Mouse (Mus musculus) brain, adult 10 weeks (tissue): ENCODE data around the gene Hist1h2ae. TPM values are rescaled to one million over a fixed set of nuclear protein-coding genes. Genes with fewer than 3 reads are reported as not detected.

Experiments used
- polyA plus RNA-seq: library from polyadenylated mRNA; stranded (reverse); fragments of 350-450 nt; fragmentation: Illumina TruSeq; extraction: RNeasy Lipid Tissue Mini Kit (QIAGEN cat#74804); gene quantifications from one replicate; pipeline ENCODE4 v1.2.3, GENCODE M21; 2015; ENCODE audit warnings: low read depth, low replicate concordance

Hist1h2ae gene
- not detected for polyA plus RNA-seq

GRCm38 (mm10) chr13:23571022-23571503 lies at the start of gene Hist1h2ae, which contains the start of gene Hist1h2bg:
Hist1h2ae (minus strand) TSS chr13:23571220.
Hist1h2bg (plus strand) TSS chr13:23571396.

GRCm38 (mm10) chr13:23581408-23582218 lies 10.6 kb upstream of the Hist1h2ae start, which contains the start of gene Hist1h4d:
Hist1h4d (plus strand) TSS chr13:23581598.

GRCm38 (mm10) chr13:23575271-23575851 lies 4.3 kb upstream of the Hist1h2ae start, which contains the start of gene Hist1h3d:
Hist1h3d (plus strand) TSS chr13:23575763.

DNA sequence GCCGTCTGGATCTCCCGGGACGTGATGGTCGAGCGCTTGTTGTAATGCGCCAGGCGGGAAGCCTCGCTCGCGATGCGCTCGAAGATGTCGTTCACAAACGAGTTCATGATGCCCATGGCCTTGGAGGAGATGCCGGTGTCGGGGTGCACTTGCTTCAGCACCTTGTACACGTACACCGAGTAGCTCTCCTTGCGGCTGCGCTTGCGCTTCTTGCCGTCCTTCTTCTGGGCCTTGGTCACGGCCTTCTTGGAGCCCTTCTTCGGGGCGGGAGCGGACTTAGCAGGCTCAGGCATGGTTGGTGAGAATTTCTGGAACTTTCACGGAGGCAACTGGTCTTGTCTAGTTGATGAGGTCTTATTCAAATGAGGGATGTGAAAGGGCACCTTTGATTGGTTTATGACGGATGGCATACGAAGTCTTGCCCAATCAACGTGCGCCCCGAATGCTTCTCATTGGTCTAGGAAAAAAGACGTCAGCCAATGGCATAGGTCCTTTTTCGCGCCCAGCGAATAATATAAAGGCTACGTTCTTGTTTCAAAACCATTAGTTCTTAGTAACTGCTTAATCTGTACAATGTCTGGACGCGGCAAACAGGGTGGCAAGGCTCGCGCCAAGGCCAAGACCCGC lies 3.0 kb upstream of the Hist1h2ae start, which contains the start of the genes Hist1h2bf and Hist1h2ad:
Hist1h2bf (minus strand) TSS at position 299 of the 627 bp plus-strand sequence.
Hist1h2ad (plus strand) TSS at position 484 of the 627 bp plus-strand sequence.

DNA sequence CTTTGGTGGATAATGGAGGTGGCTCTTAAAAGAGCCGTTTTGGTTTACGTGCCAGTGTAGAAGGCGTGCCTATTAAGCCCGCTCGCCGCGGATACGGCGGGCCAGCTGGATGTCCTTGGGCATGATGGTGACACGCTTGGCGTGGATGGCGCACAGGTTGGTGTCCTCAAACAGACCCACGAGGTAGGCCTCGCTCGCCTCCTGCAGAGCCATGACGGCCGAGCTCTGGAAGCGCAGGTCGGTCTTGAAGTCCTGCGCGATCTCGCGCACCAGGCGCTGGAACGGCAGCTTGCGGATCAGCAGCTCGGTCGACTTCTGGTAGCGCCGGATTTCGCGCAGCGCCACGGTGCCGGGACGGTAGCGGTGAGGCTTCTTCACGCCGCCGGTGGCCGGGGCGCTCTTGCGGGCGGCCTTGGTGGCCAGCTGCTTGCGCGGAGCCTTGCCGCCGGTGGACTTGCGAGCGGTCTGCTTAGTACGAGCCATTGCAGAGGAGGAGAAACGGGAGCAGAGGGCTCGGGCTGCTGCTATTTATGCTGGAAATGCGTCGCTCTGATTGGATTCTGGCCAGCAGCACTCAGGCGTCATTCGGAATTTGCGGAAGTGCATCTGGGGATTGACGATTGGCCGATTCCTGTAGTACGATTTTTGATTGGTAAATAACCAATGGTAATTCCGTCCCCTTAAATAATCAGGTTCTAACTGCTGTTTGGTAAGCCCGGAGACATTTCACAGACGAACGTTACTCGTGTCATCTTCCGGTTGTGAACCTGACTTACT lies 8.9 kb downstream of the Hist1h2ae start, which contains the start of gene Hist1h3e:
Hist1h3e (minus strand) TSS at position 487 of the 777 bp plus-strand sequence.

DNA sequence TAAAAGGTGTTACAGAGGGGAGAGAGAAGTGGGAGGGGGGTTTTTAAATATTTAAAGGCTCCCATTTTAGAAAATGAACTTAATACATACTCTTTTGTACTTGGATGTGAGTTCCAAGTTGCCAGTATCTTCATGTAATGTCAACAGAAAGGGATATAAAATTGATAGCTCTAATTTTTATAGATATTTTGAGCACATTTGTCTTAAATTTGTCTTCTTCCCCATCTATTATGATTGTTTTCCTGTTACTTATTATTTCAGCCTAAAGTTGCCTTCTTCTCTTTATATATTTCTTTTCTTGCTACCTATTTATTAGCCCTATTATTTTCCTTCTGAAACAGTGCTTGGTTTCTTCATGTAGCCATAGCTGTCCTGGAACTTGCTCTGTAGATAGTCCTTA lies 18.1 kb downstream of the Hist1h2ae start, which contains the start of gene Hist1h1d:
Hist1h1d (plus strand) TSS at position 301 of the 400 bp plus-strand sequence.

GRCm38 (mm10) chr13:23551146-23551834 lies 19.7 kb downstream of the Hist1h2ae start, which contains the start of gene Hist1h4f:
Hist1h4f (minus strand) TSS chr13:23551648.

DNA sequence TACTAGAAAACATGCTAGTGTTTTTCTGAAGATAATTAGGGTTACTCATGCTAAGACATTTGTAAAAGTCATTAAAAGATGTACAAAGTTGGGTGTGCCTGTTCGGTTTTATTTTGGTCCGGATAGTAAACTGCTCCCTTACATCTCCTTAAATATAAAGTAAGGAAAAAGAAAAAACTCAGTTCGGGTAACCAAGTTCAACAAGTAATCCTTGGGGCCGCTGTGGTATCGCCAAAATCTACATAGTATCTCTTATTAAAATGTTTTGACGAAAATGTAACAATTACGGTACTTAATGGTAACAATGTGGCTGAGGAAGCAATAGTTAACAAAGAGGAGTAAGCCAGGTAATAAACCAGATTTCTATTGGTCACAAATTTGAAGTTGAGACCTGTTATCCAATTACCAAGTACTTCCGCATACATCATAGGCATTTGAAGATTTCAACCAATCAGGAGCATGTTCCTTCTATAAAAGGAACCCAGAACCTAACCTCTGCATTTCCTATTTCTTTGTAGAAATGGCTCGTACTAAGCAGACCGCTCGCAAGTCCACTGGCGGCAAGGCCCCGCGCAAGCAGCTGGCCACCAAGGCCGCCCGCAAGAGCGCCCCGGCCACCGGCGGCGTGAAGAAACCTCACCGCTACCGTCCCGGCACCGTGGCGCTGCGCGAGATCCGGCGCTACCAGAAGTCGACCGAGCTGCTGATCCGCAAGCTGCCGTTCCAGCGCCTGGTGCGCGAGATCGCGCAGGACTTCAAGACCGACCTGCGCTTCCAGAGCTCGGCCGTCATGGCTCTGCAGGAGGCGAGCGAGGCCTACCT lies 26.8 kb downstream of the Hist1h2ae start, which contains the start of gene Hist1h3f:
Hist1h3f (plus strand) TSS at position 88 of the 822 bp plus-strand sequence.

DNA sequence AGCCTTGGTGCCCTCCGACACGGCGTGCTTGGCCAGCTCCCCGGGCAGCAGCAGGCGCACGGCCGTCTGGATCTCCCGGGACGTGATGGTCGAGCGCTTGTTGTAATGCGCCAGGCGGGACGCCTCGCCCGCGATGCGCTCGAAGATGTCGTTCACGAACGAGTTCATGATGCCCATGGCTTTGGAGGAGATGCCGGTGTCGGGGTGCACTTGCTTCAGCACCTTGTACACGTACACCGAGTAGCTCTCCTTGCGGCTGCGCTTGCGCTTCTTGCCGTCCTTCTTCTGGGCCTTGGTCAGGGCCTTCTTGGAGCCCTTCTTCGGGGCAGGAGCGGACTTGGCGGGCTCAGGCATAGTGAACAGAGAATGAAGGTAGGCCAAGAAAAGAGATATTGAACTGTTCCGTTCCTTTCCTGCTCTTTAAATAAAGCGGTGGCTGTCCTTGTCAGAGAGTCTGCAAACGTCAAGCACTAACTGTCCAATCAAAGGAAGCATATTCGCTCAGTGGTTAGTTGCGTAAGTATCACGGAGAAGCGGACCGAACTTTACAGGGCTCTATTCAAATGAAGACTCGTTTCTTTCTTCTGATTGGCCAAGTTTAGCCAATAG lies 27.9 kb downstream of the Hist1h2ae start, which contains the start of gene Hist1h2bh:
Hist1h2bh (minus strand) TSS at position 394 of the 609 bp plus-strand sequence.

GRCm38 (mm10) chr13:23535137-23536075 lies 35.6 kb downstream of the Hist1h2ae start, which contains the start of gene Hist1h3g:
Hist1h3g (plus strand) TSS chr13:23535422.

DNA sequence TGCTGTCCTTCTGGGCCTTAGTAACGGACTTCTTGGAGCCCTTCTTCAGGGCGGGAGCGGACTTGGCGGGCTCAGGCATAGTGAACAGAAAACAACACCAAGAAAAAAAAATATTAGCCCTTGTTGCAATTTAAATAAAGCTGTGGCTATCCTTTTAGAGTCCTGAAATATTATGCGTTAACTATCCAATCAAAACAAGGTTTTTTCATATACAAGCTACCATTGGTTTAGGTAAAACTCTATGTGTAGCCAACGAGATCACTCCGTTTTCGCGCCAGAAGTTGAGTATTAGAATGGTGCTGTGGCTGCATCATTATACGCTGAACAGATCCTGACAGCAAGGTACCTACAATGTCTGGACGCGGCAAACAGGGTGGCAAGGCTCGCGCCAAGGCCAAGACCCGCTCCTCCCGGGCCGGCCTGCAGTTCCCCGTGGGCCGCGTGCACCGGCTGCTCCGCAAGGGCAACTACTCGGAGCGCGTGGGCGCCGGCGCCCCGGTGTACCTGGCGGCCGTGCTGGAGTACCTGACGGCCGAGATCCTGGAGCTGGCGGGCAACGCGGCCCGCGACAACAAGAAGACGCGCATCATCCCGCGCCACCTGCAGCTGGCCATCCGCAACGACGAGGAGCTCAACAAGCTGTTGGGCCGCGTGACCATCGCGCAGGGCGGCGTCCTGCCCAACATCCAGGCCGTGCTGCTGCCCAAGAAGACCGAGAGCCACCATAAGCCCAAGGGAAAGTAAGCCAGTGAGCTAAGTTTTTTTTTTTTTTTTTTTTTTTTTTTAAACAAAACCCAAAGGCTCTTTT lies 37.3 kb downstream of the Hist1h2ae start, which contains the start of gene Hist1h2af:
Hist1h2af (plus strand) TSS at position 347 of the 808 bp plus-strand sequence.

DNA sequence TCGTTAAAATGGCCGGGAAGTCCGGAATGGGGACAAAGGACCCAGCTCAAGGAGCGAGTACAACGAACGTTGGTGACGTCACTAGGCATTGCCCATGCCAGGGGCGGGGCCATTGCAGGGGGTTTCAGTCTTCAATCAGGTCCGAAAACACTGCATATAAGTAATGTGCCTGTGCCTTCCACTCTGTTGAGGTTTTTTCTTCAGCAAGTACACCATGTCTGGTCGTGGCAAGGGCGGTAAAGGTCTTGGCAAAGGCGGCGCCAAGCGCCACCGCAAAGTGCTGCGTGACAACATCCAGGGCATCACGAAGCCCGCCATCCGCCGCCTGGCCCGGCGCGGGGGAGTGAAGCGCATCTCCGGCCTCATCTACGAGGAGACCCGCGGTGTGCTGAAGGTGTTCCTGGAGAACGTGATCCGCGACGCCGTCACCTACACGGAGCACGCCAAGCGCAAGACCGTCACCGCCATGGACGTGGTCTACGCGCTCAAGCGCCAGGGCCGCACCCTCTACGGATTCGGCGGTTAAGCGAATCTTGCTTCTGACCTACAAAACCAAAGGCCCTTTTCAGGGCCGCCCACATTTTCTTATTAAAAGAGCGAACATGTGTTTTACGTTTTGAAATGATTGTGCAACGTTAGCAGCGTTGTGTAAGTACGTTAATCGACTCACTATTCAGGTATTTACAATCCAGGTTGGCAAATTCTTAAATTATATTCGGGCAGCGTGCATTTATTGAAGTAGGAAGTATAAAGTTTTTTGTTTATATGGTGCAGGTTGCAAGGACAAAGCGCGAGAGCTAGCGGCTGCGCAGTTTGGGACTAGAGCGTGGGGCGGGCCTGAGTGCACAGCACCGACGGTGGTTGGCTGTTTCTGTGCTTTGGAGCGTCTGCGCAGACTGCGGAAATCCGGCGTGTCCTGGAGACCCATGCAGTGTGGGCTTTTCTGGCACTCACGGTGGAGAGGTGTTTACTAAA lies 39.8 kb downstream of the Hist1h2ae start, which contains the start of gene Hist1h4h:
Hist1h4h (plus strand) TSS at position 150 of the 975 bp plus-strand sequence.

